Mouse (Mus musculus) lung, postnatal 0 days (tissue): ENCODE measurements around the gene Ulk2.
"Not testable (repeated sequence)": the region's sequence is repeated elsewhere in the genome, so short reads cannot be mapped to it uniquely, and the experiment has no call there.

Source experiments
- CTCF ChIP-seq: IDR thresholded peaks from 2 replicates; pipeline ENCODE4 v1.5.1; 2016; ENCODE audit warnings: antibody characterized with exemption, mild to moderate bottlenecking
- EP300 ChIP-seq: IDR thresholded peaks from 2 replicates; pipeline ENCODE4 v1.6.1; 2016; ENCODE audit warnings: antibody characterized with exemption, mild to moderate bottlenecking, control low read depth

DNA sequence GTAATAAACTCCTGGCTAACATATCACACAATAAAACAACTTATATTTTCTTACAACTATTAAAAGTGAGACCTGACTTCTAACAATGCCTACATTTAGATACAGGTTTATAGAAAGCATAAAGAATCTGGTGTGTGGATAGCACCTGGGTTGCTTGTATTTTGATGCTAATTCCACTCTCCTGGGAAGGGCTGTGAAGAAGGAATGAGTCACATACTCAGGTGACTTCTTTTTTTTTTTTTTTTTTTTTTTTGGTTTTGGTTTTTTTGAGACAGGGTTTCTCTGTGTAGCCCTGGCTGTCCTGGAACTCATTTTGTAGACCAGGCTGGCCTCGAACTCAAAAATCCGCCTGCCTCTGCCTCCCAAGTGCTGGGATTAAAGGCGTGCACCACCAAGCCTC is 72.3 kb downstream of the Ulk2 start:
- not testable (repeated sequence) for TF ChIP-seq CTCF, EP300
